Mouse (Mus musculus) liver, embryonic 12.5 days (tissue): ENCODE results near the gene 4930523C07Rik. TPM values are rescaled to one million over a fixed set of nuclear protein-coding genes. Genes with fewer than 3 reads are reported as not detected.

Experiments
- ATAC-seq: fragments of 200-750 bp; cut with Nextera tagmentation; 2 replicates; pipeline ENCODE4 v1.8.0; 2017; ENCODE audit warnings: moderate number of reproducible peaks, mild to moderate bottlenecking, moderate library complexity
- H3K27ac ChIP-seq: fragments of 300-500 bp; sonication (generic); 2 replicates; pipeline ENCODE4 v1.5.1; 2016; ENCODE audit warnings: mild to moderate bottlenecking
- H3K27me3 ChIP-seq: fragments of 300-500 bp; sonication (generic); replicated peaks from 2 replicates; pipeline ENCODE4 v1.6.1; 2016; ENCODE audit warnings: mild to moderate bottlenecking, moderate library complexity
- H3K36me3 ChIP-seq: fragments of 300-500 bp; sonication (generic); 2 replicates; pipeline ENCODE4 v1.6.1; 2016; ENCODE audit warnings: mild to moderate bottlenecking, moderate library complexity
- H3K4me1 ChIP-seq: fragments of 300-500 bp; sonication (generic); 2 replicates; pipeline ENCODE4 v1.6.1; 2016
- H3K4me2 ChIP-seq: fragments of 300-500 bp; sonication (generic); 2 replicates; pipeline ENCODE4 v1.6.1; 2016; ENCODE audit warnings: mild to moderate bottlenecking, moderate library complexity
- H3K4me3 ChIP-seq: fragments of 300-500 bp; sonication (generic); 2 replicates; pipeline ENCODE4 v1.5.1; 2016; ENCODE audit warnings: mild to moderate bottlenecking, moderate library complexity
- H3K9ac ChIP-seq: fragments of 300-500 bp; sonication (generic); 2 replicates; pipeline ENCODE4 v1.6.1; 2016; ENCODE audit warnings: mild to moderate bottlenecking, moderate library complexity
- H3K9me3 ChIP-seq: fragments of 300-500 bp; sonication (generic); replicated peaks from 2 replicates; pipeline ENCODE4 v1.6.1; 2016; ENCODE audit warnings: mild to moderate bottlenecking, moderate library complexity
- WGBS: fragments of 180-500 bp; shearing (Covaris S2); methylation state at CpG from one replicate; pipeline ENCODE4 v1.1.7; 2016; ENCODE audit not compliant: insufficient replicate concordance; 5-methylcytosine and 5-hydroxymethylcytosine counted together
- polyA plus RNA-seq: library from polyadenylated mRNA; unstranded; fragments of >200 nt; fragmentation: Nextera tagmentation; extraction: Ambion mirVana; gene quantifications from 2 replicates; pipeline ENCODE4 v1.2.1, GENCODE M21; 2016

The 4930523C07Rik gene
- polyA plus RNA-seq, 1 experiment from 2014 or later = 26.5 TPM

- 43% methylated on average over 5 of the region's 5 CpGs for WGBS
- Histone ChIP-seq H3K27me3 (no peaks in the 10 kb centered on the region), H3K27ac (peak overlapping the region; percentile 71), H3K9me3 (no peaks in the 10 kb centered on the region), H3K4me2 (peak overlapping the region; percentile 48), H3K4me1 (peaks cover 92% of the 10 kb centered on the region), H3K36me3 (0 out of 2 replicates have a peak, but pooled peaks cover 3% of the 10 kb centered on the region), H3K4me3 (no peak overlapping the region), H3K9ac (peak overlapping the region; percentile 40; the same call in 1 of the 2 replicates)
- peak; percentile 62 for ATAC-seq
Observed at GRCm38 (mm10) chr1:160049131-160049880, 5.1 kb downstream of the 4930523C07Rik start.

GRCm38 (mm10) chr1:160050898-160051297 is 6.7 kb downstream of the 4930523C07Rik start:
- Histone ChIP-seq H3K4me2 (no peak overlapping the region), H3K4me1 (peaks cover 92% of the 10 kb centered on the region), H3K9me3 (no peaks in the 10 kb centered on the region), H3K9ac (no peak overlapping the region), H3K36me3 (0 out of 2 replicates have a peak, but pooled peaks cover 6% of the 10 kb centered on the region), H3K27me3 (no peaks in the 10 kb centered on the region), H3K27ac (no peak overlapping the region), H3K4me3 (no peak overlapping the region)
- no peak for ATAC-seq
- WGBS = 86% methylated on average over 6 of the region's 6 CpGs

GRCm38 (mm10) chr1:160052556-160053315 is 8.6 kb downstream of the 4930523C07Rik start:
- 77% methylated on average over 2 of the region's 2 CpGs for WGBS
- H3K9ac ChIP-seq = 0 out of 2 replicates have a peak overlapping the region, but pooled peaks have one; percentile 28
- H3K27ac ChIP-seq = peak overlapping the region; percentile 15; the same call in 1 of the 2 replicates
- H3K4me3 ChIP-seq = no peak overlapping the region
- peak overlapping the region; percentile 40 for H3K4me2 ChIP-seq
- H3K9me3 ChIP-seq = no peaks in the 10 kb centered on the region
- H3K36me3 ChIP-seq = 0 out of 2 replicates have a peak, but pooled peaks cover 5% of the 10 kb centered on the region
- H3K4me1 ChIP-seq = peaks cover 91% of the 10 kb centered on the region
- no peaks in the 10 kb centered on the region for H3K27me3 ChIP-seq
- no peak for ATAC-seq

- Histone ChIP-seq H3K27ac (peak overlapping the region; percentile 27; the same call in 1 of the 2 replicates), H3K27me3 (no peaks in the 10 kb centered on the region), H3K9ac (0 out of 2 replicates have a peak overlapping the region, but pooled peaks have one; percentile 28), H3K4me1 (peaks cover 91% of the 10 kb centered on the region), H3K36me3 (0 out of 2 replicates have a peak, but pooled peaks cover 3% of the 10 kb centered on the region), H3K9me3 (no peaks in the 10 kb centered on the region), H3K4me2 (peak overlapping the region; percentile 40), H3K4me3 (no peak overlapping the region)
- peak; percentile 82 for ATAC-seq
- WGBS = 67% methylated on average over 5 of the region's 5 CpGs
Observed at GRCm38 (mm10) chr1:160053510-160054305, 9.5 kb downstream of the 4930523C07Rik start.

GRCm38 (mm10) chr1:160054366-160055078 is 10.3 kb downstream of the 4930523C07Rik start:
- H3K27me3 ChIP-seq = no peaks in the 10 kb centered on the region

GRCm38 (mm10) chr1:160057657-160058056 is 13.5 kb downstream of the 4930523C07Rik start:
- WGBS = 76% methylated on average over 3 of the region's 3 CpGs
- H3K9me3 ChIP-seq = no peaks in the 10 kb centered on the region
- H3K36me3 ChIP-seq = 0 out of 2 replicates have a peak, but pooled peaks cover 3% of the 10 kb centered on the region
- H3K27me3 ChIP-seq = no peaks in the 10 kb centered on the region
- no peak overlapping the region for H3K4me3 ChIP-seq
- peaks cover 88% of the 10 kb centered on the region for H3K4me1 ChIP-seq
- H3K27ac ChIP-seq = no peak overlapping the region; the same call in 1 of the 2 replicates
- no peak overlapping the region for H3K4me2 ChIP-seq
- no peak for ATAC-seq
- no peak overlapping the region for H3K9ac ChIP-seq

More at GRCm38 (mm10) chr1:160054366-160055078, 10.3 kb downstream of the 4930523C07Rik start:
- H3K9me3 ChIP-seq = no peaks in the 10 kb centered on the region
- no peak overlapping the region for H3K4me2 ChIP-seq
- ATAC-seq = 0 out of 2 replicates have a peak, but pooled peaks have one; percentile 25
- peak overlapping the region; percentile 27; the same call in 1 of the 2 replicates for H3K27ac ChIP-seq
- 0 out of 2 replicates have a peak, but pooled peaks cover 3% of the 10 kb centered on the region for H3K36me3 ChIP-seq
- no peak overlapping the region for H3K4me3 ChIP-seq
- H3K4me1 ChIP-seq = peaks cover 89% of the 10 kb centered on the region
- H3K9ac ChIP-seq = no peak overlapping the region
- 44% methylated on average over 5 of the region's 5 CpGs for WGBS

GRCm38 (mm10) chr1:160059908-160060307 is 15.7 kb downstream of the 4930523C07Rik start:
- Histone ChIP-seq H3K4me2 (peak overlapping the region; percentile 62; the same call in 1 of the 2 replicates), H3K9me3 (no peaks in the 10 kb centered on the region), H3K27ac (peak overlapping the region; percentile 95), H3K4me1 (peaks cover 81% of the 10 kb centered on the region), H3K27me3 (no peaks in the 10 kb centered on the region), H3K9ac (peak overlapping the region; percentile 39; the same call in 1 of the 2 replicates), H3K36me3 (no peaks in the 10 kb centered on the region), H3K4me3 (no peak overlapping the region)
- WGBS = 53% methylated on average over 1 of the region's 1 CpGs
- ATAC-seq = no peak

- H3K9ac ChIP-seq = 0 out of 2 replicates have a peak overlapping the region, but pooled peaks have one; percentile 44
- H3K27me3 ChIP-seq = no peaks in the 10 kb centered on the region
- no peak for ATAC-seq
- 64% methylated on average over 6 of the region's 6 CpGs for WGBS
- peak overlapping the region; percentile 95 for H3K27ac ChIP-seq
- no peaks in the 10 kb centered on the region for H3K36me3 ChIP-seq
- peaks cover 79% of the 10 kb centered on the region for H3K4me1 ChIP-seq
- peak overlapping the region; percentile 62 for H3K4me2 ChIP-seq
- H3K4me3 ChIP-seq = no peak overlapping the region
- no peaks in the 10 kb centered on the region for H3K9me3 ChIP-seq
Observed at GRCm38 (mm10) chr1:160060542-160060941, 16.4 kb downstream of the 4930523C07Rik start.

- H3K27ac ChIP-seq = peak overlapping the region; percentile 95
- peak overlapping the region; percentile 62 for H3K4me2 ChIP-seq
Observed at GRCm38 (mm10) chr1:160061321-160061720, 17.1 kb downstream of the 4930523C07Rik start.

GRCm38 (mm10) chr1:160061725-160062366 is 17.7 kb downstream of the 4930523C07Rik start:
- no peak overlapping the region; the same call in 1 of the 2 replicates for H3K4me3 ChIP-seq

More at GRCm38 (mm10) chr1:160061321-160061720, 17.1 kb downstream of the 4930523C07Rik start:
- H3K27me3 ChIP-seq = no peaks in the 10 kb centered on the region
- no peaks in the 10 kb centered on the region for H3K9me3 ChIP-seq
- H3K36me3 ChIP-seq = no peaks in the 10 kb centered on the region
- H3K4me3 ChIP-seq = no peak overlapping the region; the same call in 1 of the 2 replicates
- H3K9ac ChIP-seq = 0 out of 2 replicates have a peak overlapping the region, but pooled peaks have one; percentile 44
- peak; percentile 99 for ATAC-seq
- 21% methylated on average over 5 of the region's 5 CpGs for WGBS
- peaks cover 78% of the 10 kb centered on the region for H3K4me1 ChIP-seq

More at GRCm38 (mm10) chr1:160061725-160062366, 17.7 kb downstream of the 4930523C07Rik start:
- WGBS = 35% methylated on average over 3 of the region's 3 CpGs
- Histone ChIP-seq H3K4me2 (peak overlapping the region; percentile 62), H3K9me3 (peaks cover 4% of the 10 kb centered on the region), H3K27me3 (no peaks in the 10 kb centered on the region), H3K36me3 (peaks cover 4% of the 10 kb centered on the region; the same call in 1 of the 2 replicates), H3K9ac (no peak overlapping the region), H3K4me1 (peaks cover 73% of the 10 kb centered on the region), H3K27ac (peak overlapping the region; percentile 95)
- ATAC-seq = peak; percentile 34
